Mouse (Mus musculus): ENCODE data around the gene Zfp280c.
A peak's percentile ranks its signal among the peaks of the same experiment; 100 is the strongest.

Gene Zfp280c

GRCm38 (mm10) chrX:48594099-48594760 lies at the start of gene Zfp280c:
Gene Zfp280c, minus strand, starts transcription at chrX:48594504.
- DNase-seq (ENCODE audit: inconsistent age in 2 of 2, low spot score in 1 of 2): peak; percentile 78 to 93

DNA sequence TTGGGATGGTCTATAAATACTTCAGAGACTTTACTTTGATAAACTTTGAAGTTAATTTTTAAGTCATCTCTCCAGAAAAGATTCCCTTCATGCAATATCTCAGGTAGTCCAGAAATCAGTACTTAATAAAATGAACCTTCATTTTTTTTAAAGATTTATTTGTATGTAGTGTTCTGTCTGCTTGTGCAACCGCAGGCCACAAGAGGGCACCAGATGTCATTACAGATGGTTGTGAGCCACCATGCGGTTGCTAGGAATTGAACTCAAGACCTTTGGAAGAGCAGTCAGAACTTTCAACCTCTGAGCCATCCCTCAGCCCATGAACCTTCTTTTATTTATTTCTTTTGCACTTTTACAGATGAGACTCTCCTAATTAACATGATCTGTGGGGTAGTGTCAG lies 42.7 kb upstream of the Zfp280c start:
- no peak for DNase-seq (ENCODE audit: inconsistent age in 2 of 2, low spot score in 1 of 2)

DNA sequence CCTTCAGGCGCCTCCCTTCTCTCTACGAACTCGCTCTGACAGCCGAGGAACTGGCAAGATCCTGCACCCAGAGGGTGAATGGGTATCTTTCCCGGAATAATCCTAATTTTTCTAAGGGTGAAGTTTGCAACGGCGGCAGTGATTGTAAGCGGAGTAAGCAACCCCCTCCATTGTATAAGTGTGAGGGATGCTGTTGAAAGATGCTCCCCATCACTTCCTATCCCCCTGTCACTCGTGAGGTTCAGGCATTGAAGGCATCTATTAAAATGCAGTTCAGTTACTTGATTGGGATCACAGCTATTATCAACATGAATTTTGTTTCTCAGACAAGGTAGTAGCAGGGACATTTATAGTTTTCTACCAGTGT lies 29.7 kb upstream of the Zfp280c start:
- DNase-seq (ENCODE audit: inconsistent age in 2 of 2, low spot score in 1 of 2): no peak

GRCm38 (mm10) chrX:48623379-48624053 lies 29.2 kb upstream of the Zfp280c start, which contains the start of gene Slc25a14:
Gene Slc25a14, plus strand, starts transcription at chrX:48623413.
- peak; percentile 84 to 94 for DNase-seq (ENCODE audit: inconsistent age in 2 of 2, low spot score in 1 of 2)

DNA sequence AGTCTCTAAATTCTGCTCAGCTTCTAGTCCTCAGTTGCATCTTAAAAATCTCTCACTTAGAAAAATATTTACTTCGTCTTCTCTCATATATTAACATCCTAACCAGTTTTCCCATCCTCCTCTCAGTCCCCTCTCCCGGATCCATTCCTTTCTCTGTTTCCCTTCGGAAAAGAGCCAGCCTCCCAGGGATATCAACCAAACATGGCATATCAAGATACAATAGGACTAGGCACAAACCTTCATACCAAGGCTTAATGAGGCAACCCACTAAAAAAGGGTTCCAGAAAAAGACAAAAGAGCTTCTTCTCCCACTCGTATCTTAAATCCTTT lies 28.7 kb upstream of the Zfp280c start:
- DNase-seq (ENCODE audit: inconsistent age in 2 of 2, low spot score in 1 of 2): no peak

- DNase-seq (ENCODE audit: inconsistent age in 2 of 2, low spot score in 1 of 2): no peak
Observed at GRCm38 (mm10) chrX:48604872-48605271, 10.6 kb upstream of the Zfp280c start.

GRCm38 (mm10) chrX:48596906-48597305 lies 2.6 kb upstream of the Zfp280c start:
- DNase-seq (ENCODE audit: inconsistent age in 2 of 2, low spot score in 1 of 2): no peak

DNA sequence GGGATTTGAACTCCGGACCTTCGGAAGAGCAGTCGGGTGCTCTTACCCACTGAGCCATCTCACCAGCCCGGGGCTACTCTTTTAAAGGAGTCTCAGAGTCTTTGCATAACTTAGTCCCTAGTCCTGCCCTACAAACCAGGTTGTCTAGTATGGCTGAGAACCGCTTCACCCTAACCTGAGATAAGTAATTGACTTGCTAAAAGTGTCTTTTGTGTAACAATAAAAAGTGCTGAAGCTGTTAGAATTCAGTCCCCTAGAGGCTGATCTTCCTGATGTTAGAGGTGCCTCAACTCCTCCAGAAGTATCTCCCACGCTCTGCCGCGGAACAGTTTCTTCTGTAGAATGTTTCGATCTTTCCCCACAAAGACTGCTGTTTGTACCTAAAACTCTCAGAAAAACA lies 1.7 kb upstream of the Zfp280c start:
- DNase-seq (ENCODE audit: inconsistent age in 2 of 2, low spot score in 1 of 2): no peak

- DNase-seq (ENCODE audit: inconsistent age in 2 of 2, low spot score in 1 of 2): peak in 1 of 2 experiments; percentile 55
Observed at GRCm38 (mm10) chrX:48593721-48594098, 594 bp downstream of the Zfp280c start.

DNA sequence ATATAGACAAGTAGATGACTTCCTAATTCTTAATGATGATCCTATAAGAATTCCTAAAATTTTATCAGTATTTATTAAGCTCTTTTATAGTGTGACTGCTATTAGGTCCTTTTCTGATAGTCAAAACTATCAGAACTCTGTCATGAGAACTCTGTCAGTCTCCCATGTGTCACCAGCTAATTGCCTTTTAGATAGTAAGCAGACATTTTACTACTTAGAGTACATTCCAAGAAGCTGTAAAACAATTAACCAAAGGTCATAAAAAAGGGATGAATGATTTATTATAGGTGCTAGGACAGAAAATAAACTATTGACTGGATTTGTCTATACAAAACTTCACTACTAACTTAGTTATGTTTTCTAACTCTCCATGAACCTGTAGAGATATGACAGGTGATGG lies 11.0 kb downstream of the Zfp280c start:
- DNase-seq (ENCODE audit: inconsistent age in 2 of 2, low spot score in 1 of 2): no peak

- peak; percentile 75 to 93 for DNase-seq (ENCODE audit: inconsistent age in 2 of 2, low spot score in 1 of 2)
Observed at GRCm38 (mm10) chrX:48532175-48532574, 62.1 kb downstream of the Zfp280c start.

DNA sequence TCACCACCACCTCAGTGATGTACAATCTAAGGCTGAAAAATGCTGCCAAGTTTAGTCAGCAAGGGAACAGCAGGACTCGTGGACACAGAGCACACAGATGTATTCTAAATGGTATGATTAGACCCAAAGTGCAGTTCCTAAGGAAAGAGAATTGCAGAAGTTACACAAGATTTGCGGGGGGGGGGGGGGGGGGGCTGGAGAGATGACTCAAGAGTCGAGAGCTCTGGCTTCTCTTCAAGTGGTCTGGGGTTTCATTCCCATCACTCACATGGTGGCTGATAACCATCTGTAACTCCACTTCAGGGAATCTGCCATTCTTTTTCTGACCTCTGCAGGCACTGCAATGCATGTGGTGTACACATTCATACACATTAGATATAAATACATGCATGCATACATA lies 67.9 kb downstream of the Zfp280c start:
- peak in 1 of 2 experiments; percentile 32 for DNase-seq (ENCODE audit: inconsistent age in 2 of 2, low spot score in 1 of 2)

DNA sequence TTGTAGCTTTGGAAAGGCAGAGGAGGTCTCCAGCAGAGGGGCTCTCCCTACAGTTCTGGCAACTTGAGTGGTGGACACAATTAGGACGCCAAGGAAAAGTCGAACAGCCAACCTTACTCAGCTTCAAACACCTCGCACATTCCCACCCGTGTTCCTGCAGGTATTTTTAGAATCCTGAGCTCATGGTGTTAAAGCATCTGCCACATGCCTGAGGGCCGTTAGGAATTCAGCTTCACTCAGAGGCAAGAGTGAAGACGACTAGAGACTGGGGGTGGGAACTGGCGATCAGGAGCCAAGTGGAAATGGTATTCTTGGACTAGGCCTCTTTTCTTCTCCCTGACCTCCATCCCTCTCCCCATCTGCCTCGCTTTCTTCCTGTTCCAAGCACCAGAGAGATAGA lies 68.4 kb downstream of the Zfp280c start:
- peak in 1 of 2 experiments; percentile 23 for DNase-seq (ENCODE audit: inconsistent age in 2 of 2, low spot score in 1 of 2)

DNA sequence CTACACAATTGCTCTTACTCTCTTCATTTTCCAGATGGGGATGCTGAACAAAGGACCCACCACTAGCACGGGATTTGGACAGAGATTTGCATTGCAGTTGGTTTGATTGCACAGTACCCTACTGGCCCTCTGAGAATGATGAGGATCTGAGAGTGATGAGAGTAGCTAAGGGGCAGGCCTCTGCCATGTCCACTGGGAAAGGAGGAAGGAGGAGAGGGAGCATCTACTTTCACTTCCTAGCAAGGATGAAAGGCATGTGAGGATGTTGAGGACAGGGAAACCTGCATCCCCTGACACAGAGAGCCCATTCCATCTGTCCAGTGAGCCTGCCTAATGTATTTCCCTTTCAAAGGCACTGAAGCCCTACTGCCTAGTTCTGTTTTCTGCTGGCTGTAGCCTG lies 69.0 kb downstream of the Zfp280c start:
- peak in 1 of 2 experiments; percentile 24 for DNase-seq (ENCODE audit: inconsistent age in 2 of 2, low spot score in 1 of 2)

DNA sequence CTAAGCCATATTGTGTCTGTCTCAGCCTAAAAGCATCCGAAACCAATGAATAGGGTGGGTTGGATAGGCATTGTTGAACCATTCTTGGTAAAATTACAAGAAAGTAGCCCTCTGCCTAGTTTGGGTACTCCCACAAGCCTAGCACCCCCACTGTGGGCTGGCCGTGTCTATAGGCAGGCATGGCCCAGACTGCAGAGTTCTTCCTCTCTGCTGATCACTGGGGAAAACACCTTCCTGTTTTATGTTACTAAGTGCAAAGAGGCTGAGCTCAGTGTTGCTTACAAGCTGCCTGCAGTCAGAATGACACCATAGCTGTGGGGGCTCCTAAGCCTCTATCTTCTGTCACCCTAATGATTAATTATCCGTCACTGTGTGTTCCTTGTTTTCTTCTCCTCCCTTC lies 70.8 kb downstream of the Zfp280c start:
- peak in 1 of 2 experiments; percentile 26 for DNase-seq (ENCODE audit: inconsistent age in 2 of 2, low spot score in 1 of 2)

DNA sequence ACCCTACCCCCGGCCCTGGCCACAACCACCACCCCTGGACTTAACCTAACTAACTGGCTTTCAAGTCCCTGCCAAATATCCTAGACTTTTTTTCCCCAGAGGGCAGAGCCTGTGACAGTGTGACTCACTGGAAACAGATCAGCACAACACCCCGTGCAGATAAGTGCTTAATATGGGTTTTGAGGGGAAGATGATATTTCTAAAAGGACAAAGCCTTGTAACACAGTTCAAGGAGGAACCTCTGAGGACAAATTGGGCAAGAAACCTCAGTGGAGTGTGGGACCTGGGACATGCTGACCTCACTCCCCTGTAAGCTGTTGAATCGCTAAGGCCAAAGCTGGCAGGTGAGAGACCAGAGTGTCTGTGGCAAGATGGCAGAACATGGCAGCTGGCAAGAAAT lies 72.7 kb downstream of the Zfp280c start:
- peak; percentile 43 to 81 for DNase-seq (ENCODE audit: inconsistent age in 2 of 2, low spot score in 1 of 2)

DNA sequence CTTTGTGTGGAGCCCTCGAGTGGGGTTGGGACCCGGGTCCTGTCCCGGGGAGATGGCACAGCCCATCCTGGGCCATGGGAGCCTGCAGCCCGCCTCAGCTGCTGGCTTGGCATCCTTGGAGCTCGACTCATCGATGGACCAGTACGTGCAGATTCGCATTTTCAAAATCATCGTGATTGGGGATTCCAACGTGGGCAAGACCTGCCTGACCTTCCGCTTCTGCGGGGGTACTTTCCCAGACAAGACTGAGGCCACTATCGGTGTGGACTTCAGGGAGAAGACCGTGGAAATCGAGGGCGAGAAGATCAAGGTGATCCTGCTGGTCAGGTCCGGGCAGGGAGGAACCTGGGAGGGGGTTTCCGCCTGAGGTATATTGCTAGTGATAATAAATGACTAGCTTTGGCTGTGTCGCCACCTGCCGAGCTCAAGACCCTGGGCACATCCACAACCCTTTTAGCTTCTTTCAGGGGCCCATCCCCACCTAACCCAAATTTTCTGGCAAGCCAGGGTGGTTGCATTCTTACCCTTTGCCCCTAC lies 74.7 kb downstream of the Zfp280c start:
- peak; percentile 13 to 70 for DNase-seq (ENCODE audit: inconsistent age in 2 of 2, low spot score in 1 of 2)

GRCm38 (mm10) chrX:48518808-48519548 lies 75.3 kb downstream of the Zfp280c start, which contains the start of gene Rab33a:
Gene Rab33a, plus strand, starts transcription at chrX:48519285.
- DNase-seq (ENCODE audit: inconsistent age in 2 of 2, low spot score in 1 of 2): peak; percentile 20 to 71

- DNase-seq (ENCODE audit: inconsistent age in 2 of 2, low spot score in 1 of 2): peak; percentile 24 to 69
Observed at GRCm38 (mm10) chrX:48518211-48518807, 76.0 kb downstream of the Zfp280c start.

DNA sequence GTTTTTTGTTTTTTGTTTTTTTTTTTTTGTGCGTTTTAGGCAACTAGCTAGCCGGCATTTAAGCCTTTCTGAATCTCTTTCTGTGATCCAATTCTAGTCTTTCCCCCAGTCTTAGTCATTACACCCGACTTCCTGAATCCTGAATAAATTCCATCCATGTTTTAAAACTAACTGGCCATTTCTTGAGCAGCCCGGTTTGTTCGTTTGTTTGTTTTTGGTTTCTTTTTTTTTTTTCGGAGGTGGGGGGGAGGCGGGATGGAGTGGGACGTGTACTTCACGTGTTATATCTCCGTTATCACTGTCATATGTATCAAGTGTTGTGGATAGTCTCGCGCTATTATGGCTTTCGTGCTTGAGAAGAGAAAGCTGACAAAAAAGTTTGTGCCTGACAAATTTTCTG lies 80.5 kb downstream of the Zfp280c start:
- DNase-seq (ENCODE audit: inconsistent age in 2 of 2, low spot score in 1 of 2): no peak

GRCm38 (mm10) chrX:48513166-48513807 lies 81.0 kb downstream of the Zfp280c start, which contains the start of gene Aifm1:
Gene Aifm1, minus strand, starts transcription at chrX:48513563.
- DNase-seq (ENCODE audit: inconsistent age in 2 of 2, low spot score in 1 of 2): peak; percentile 95 to 96
